In genomic region chr12:112738281-112739022, GRCm38 (mm10) we compare ENCODE assay signal across 24 mouse cellular contexts. TPM values are rescaled to one million over a fixed set of nuclear protein-coding genes. Genes with fewer than 3 reads are reported as not detected.
DNase-seq lines count a peak whose midpoint lies in the region; ATAC-seq and TF ChIP-seq lines count a peak whose summit lies in the region.
"Had no signal": no experiment of that assay in that cellular context is flagged by ENCODE, and none has a peak within 500 bp of the region (broad histone marks: within the 10 kb centered on the region; RNA-seq: fewer than 3 reads in every experiment).

No protein-coding gene starts in this region.

- H3K4me3 ChIP-seq in gastrocnemius, adult 2 months = no peak overlapping the region
- H3K4me3 ChIP-seq in E14TG2a.4 (replicated peaks; ENCODE audit: low read length) = peak overlapping the region; percentile 55
- H3K4me3 ChIP-seq in stomach, postnatal 0 days (ENCODE audit: low read depth, low read length) = no peak overlapping the region
- H3K4me3 ChIP-seq: embryonic facial prominence, embryonic 10.5 days; forebrain, embryonic 12.5 days; heart, embryonic 12.5 days; hindbrain, embryonic 10.5 days; layer of hippocampus, adult 2 months; limb, embryonic 10.5 days; neural tube, embryonic 15.5 days had no signal

- TF ChIP-seq CTCF in gastrocnemius, adult 2 months (IDR thresholded peaks at IDR 0.05) = no peak
- TF ChIP-seq CTCF in E14TG2a.4 (conservative IDR thresholded peaks at IDR 0.05; ENCODE audit: low read length) = no peak
- TF ChIP-seq CTCF in stomach, postnatal 0 days (IDR thresholded peaks at IDR 0.05; ENCODE audit: low read depth) = no peak

- no peaks in the 10 kb centered on the region for H3K27me3 ChIP-seq in E14TG2a.4 (ENCODE audit: insufficient read depth, low read length)
- H3K27me3 ChIP-seq in stomach, postnatal 0 days (ENCODE audit: control insufficient read depth, insufficient read depth, low read length) = no peaks in the 10 kb centered on the region
- H3K27me3 ChIP-seq: CH12.LX; forebrain, embryonic 12.5 days; heart, embryonic 12.5 days; neural tube, embryonic 15.5 days had no signal

- intact Hi-C loops in gastrocnemius, adult 2 months (cut with DNase I) = no loop called here

- no peak for ATAC-seq in stomach, postnatal 0 days (ENCODE audit: low FRiP score, low TSS enrichment)
- ATAC-seq: intestine, postnatal 0 days had no signal

- 92% methylated on average over 31 of the region's 31 CpGs for WGBS in stomach, postnatal 0 days

- no peaks in the 10 kb centered on the region for H3K9me3 ChIP-seq in E14TG2a.4 (ENCODE audit: low read length)
- no peaks in the 10 kb centered on the region for H3K9me3 ChIP-seq in stomach, postnatal 0 days (ENCODE audit: control insufficient read depth, low read length)
- H3K9me3 ChIP-seq: embryonic facial prominence, embryonic 10.5 days; forebrain, embryonic 12.5 days; heart, embryonic 12.5 days; hindbrain, embryonic 10.5 days; limb, embryonic 10.5 days; neural tube, embryonic 15.5 days had no signal

- no peak overlapping the region for H3K4me2 ChIP-seq in stomach, postnatal 0 days (replicated peaks; ENCODE audit: low read depth)
- H3K4me2 ChIP-seq: forebrain, embryonic 12.5 days; heart, embryonic 12.5 days; neural tube, embryonic 15.5 days had no signal

- H3K4me1 ChIP-seq in E14TG2a.4 (replicated peaks; ENCODE audit: low read depth, low read length) = peaks cover 70% of the 10 kb centered on the region
- no peaks in the 10 kb centered on the region; the same call in 1 of the 2 replicates for H3K4me1 ChIP-seq in stomach, postnatal 0 days (replicated peaks; ENCODE audit: control insufficient read depth, insufficient read depth)

- peak; percentile 27 for DNase-seq in gastrocnemius, adult 2 months
- no peak for DNase-seq in gastrocnemius, postnatal 10 days
- peak; percentile 11 for DNase-seq in kidney, postnatal 10 days
- no peak for DNase-seq in kidney, adult 8-10 months
- DNase-seq in cerebellum, adult 8-10 months = peak; percentile 51
- DNase-seq in stomach, postnatal 0 days (ENCODE audit: low spot score) = no peak
- no peak for DNase-seq in layer of hippocampus, postnatal 36 days
- DNase-seq: adrenal gland, adult 8-10 months; B cell, adult 2 months; heart, postnatal 10 days; liver; right cerebral cortex, postnatal 25 days; spleen, adult 18-20 months; thymus, postnatal 14 days had no signal

- TF ChIP-seq EP300 in stomach, postnatal 0 days (optimal IDR thresholded peaks at IDR 0.05) = no peak

- peaks cover 87% of the 10 kb centered on the region for H3K36me3 ChIP-seq in E14TG2a.4 (ENCODE audit: insufficient read depth, low read length)
- H3K36me3 ChIP-seq in stomach, postnatal 0 days (ENCODE audit: control insufficient read depth, insufficient read depth, low read length) = peaks cover 40% of the 10 kb centered on the region

- H3K27ac ChIP-seq in gastrocnemius, adult 2 months = no peak overlapping the region
- no peak overlapping the region for H3K27ac ChIP-seq in stomach, postnatal 0 days (replicated peaks)
- H3K27ac ChIP-seq: embryonic facial prominence, embryonic 10.5 days; forebrain, embryonic 12.5 days; hindbrain, embryonic 10.5 days; limb, embryonic 10.5 days; neural tube, embryonic 15.5 days had no signal

- H3K9ac ChIP-seq in stomach, postnatal 0 days (ENCODE audit: low read length) = no peak overlapping the region
- H3K9ac ChIP-seq: forebrain, embryonic 12.5 days; heart, embryonic 12.5 days; neural tube, embryonic 15.5 days had no signal

RNA-seq across cellular contexts. Expression of gene Cep170b, which starts 18.2 kb away (rescaled TPM):
- total RNA-seq in gastrocnemius, adult 2 months (2021) = 10 to 100 TPM in 1 of 2 experiments, 1 to 10 TPM in 1; 9.8 to 13.6 TPM
- total RNA-seq in gastrocnemius, postnatal 10 days (2021) = 10 to 100 TPM; 11.2 to 12.6 TPM
- polyA plus RNA-seq in stomach, postnatal 0 days (2015; fragmentation: Nextera tagmentation; extraction: Ambion mirVana) = 20.7 and 21.2 TPM in 2 replicates
- 100 to 1,000 TPM; 171 to 189 TPM for total RNA-seq in layer of hippocampus, postnatal 36 days (2021)

RNA-seq across cellular contexts. Expression of gene Pld4, which starts 22.0 kb away (rescaled TPM):
- 1 to 10 TPM; 1.7 to 4.0 TPM for total RNA-seq in gastrocnemius, adult 2 months (2021)
- 1 to 10 TPM; 7.3 to 9.1 TPM for total RNA-seq in gastrocnemius, postnatal 10 days (2021)
- polyA plus RNA-seq in stomach, postnatal 0 days (2015; fragmentation: Nextera tagmentation; extraction: Ambion mirVana) = 9.6 and 9.8 TPM in 2 replicates
- 1 to 10 TPM; 8.7 to 9.4 TPM for total RNA-seq in layer of hippocampus, postnatal 36 days (2021)

RNA-seq across cellular contexts. Expression of gene Zbtb42, which starts 59.8 kb away (rescaled TPM):
- under 1 TPM; 0.64 to 0.81 TPM for total RNA-seq in gastrocnemius, adult 2 months (2021)
- total RNA-seq in gastrocnemius, postnatal 10 days (2021) = 1 to 10 TPM; 1.8 to 2.1 TPM
- 11.3 and 12.1 TPM in 2 replicates for polyA plus RNA-seq in stomach, postnatal 0 days (2015; fragmentation: Nextera tagmentation; extraction: Ambion mirVana)
- total RNA-seq in layer of hippocampus, postnatal 36 days (2021) = under 1 TPM; 0.37 to 0.38 TPM

Comparison
In these comparisons a context has a peak if more than half of its experiments do, and no peak if none do; other contexts are left out.
1. DNase-seq: peak in gastrocnemius, adult 2 months (single experiment), kidney, postnatal 10 days (single experiment) and cerebellum, adult 8-10 months (single experiment); none in gastrocnemius, postnatal 10 days (single experiment), kidney, adult 8-10 months (0 of 2), stomach, postnatal 0 days (single experiment) and layer of hippocampus, postnatal 36 days (0 of 2).
2. RNA of gene Cep170b, which starts 18.2 kb away (total RNA-seq): 171 to 189 TPM in layer of hippocampus, postnatal 36 days; 9.8 to 13.6 TPM in gastrocnemius, adult 2 months and 11.2 to 12.6 TPM in gastrocnemius, postnatal 10 days; every median in the first group is over 10 times any median in the second.